Mouse (Mus musculus) cortical plate, adult 2 months (tissue): ENCODE data around the gene Dok1.

Experiments
- CTCF ChIP-seq: fragments of 200-500 bp; IDR thresholded peaks from 2 replicates; pipeline ENCODE4 v1.5.1; 2011; ENCODE audit warnings: mild to moderate bottlenecking, control low read depth, low read length; ENCODE audit not compliant: insufficient read depth; ENCODE audit errors: extremely low read depth
- POLR2A ChIP-seq: fragments of 200-500 bp; IDR thresholded peaks from 2 replicates; pipeline ENCODE4 v1.6.1; 2011; ENCODE audit warnings: mild to moderate bottlenecking, low read length, control low read depth; ENCODE audit not compliant: insufficient read depth; ENCODE audit errors: extremely low read depth

GRCm38 (mm10) chr6:83043561-83043960 lies 10.3 kb upstream of the Dok1 start:
- TF ChIP-seq CTCF, result no peak
- no peak for TF ChIP-seq POLR2A
